Mouse (Mus musculus): ENCODE measurements around the gene Ina.

Ina gene

DNA sequence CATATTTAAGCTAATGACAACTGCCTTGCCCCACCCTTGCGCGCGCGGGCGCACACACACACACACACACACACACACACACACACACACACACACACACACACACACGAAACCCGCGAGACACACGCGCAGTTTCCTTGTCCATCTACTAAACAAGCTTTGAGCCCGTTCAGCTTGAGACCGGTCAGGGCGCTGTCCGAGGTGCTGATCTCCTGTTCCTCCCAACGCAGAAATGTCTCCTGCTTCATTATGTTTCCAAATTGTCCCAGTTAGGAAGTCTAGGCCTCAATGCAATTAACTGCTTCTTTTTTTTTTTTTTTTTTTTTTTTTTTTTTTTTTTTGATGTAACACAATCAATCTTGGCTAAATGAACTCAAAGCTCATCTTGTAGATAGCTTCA, 2.0 kb downstream of the Ina start:
- DNase-seq = no peak

DNA sequence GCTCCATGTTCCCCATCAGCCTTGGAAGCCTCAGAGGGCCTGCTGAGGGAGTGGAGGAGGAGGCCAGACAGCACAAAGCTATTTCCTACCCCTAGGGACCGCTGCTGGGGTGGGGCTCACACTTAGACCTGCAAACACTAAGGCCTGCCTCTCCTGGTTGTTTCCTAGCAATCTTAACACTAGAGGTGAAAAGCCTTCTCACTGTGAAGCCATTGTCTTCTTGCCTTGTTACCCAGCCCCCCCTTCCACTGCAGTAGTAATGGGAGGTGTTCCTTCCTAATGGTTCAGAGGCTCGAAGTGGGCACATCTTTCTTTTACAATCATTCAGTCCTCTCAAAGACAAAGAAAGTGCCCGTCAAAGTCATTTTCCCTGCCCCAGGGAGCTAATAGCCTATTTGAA, 3.3 kb downstream of the Ina start:
- no peak for DNase-seq

DNA sequence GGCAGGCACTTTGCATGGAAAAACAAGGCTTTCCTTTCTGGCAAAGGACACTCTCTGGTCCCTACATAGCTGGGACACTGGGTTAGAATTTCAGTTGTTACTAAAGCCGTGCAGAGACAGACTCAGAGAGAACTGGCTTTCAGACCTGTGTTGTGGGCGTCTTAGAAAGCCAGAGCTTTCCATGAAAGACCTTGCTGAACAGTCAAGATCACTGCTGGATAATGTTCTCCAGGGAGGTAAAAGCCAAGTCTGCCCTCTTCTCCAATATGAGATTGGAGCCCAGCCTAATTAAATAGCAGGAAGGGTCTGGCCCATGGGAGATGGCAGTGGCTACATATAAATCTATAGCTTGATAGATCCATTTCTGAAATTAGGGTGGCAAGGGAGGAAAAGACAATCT, 3.8 kb downstream of the Ina start:
- no peak for DNase-seq

DNA sequence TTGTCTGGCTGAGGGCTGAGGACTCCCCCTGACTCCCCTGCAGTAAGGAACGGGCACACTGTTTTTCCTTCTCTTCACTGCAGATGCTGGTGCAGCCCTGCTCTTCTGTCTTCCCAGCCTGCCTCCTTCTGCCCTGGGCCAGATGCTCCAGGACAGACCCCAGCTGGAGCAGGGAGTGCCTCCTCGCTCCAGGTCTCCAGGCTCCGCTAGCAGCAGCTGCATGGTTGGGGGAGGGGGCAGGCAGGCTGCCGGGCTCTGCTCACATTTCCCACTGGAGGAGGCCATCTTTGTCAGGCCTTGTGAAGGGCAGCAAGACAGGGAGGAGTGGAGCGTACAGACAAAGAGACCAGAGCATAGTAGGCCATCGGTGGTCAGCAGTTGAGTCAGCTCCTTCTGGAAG, 4.8 kb downstream of the Ina start:
- no peak for DNase-seq

DNA sequence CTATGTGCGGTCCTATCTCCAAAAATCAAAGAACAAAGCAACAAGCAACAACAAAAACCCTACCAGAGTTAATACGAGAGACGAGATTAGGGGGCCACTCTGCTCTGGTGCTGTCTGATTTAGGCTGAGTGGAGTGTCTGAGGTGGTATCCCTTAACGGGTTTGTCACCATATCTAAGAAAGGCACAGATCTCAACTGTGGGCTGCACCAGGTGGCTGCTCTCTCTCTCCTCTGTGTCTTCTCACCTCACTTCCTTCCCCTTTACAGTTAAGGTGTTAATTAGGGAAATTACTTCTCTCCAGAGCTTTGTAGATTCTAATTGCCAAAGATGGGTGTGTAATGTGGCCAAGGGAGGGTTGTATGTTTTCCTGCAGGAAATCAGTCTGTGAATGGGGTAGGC, 8.2 kb downstream of the Ina start:
- DNase-seq = no peak

DNA sequence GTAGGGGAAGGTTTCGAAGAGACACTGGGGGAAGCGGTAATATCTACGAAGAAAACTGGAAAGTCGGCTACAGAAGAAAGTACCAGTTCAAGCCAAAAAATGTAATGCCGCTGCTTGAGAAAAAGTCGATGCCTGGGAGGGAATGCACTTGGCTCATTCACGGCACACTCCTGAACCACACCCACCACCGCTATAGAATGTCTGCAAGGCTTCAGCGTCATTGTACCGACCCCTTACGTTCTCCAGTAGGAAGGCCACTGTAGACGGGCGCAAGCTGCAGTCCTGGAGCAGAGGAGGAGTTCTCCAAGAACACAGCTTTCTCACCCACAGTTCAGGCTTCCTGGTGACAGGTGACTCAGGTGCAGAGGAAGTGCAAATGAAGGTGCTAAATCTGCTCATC, 9.0 kb downstream of the Ina start:
- no peak for DNase-seq

DNA sequence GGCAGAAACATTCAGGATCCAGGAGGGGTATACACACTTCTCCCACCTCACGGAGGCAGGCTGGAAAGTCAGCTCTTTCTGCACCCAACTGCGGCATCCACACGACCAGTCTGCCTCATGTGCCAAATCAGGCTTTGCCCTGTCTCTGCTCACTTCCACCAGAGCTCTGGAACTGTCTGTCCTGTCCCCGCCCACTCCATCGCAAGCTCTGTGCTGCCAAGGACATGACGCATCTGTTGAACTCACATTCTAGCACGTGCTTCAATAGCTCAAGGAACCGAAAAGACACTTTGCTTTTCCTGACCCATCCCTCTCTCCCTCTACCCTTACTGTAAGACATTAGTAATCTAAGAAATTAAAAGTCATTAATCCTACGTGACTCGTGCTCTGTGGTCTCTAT, 10.5 kb downstream of the Ina start:
- DNase-seq = no peak

DNA sequence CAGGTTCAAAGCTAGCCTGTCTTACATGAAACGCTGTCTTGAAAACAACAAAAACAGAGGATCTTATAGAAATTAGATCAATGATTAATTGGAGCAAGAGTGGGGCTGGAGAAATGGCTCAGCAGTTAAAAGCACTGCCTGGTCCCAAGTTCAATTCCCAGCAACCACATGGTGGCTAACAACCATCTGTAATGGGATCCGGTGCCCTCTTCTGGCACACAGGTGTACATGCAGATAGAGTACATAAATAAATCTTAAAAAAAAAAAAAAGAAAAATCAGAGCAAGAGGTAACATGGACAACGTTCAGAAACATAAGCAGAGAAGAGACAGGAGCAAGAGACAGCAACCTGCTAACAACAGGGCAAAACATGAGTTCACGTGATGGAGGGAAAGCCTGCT, 12.0 kb downstream of the Ina start:
- no peak for DNase-seq

DNA sequence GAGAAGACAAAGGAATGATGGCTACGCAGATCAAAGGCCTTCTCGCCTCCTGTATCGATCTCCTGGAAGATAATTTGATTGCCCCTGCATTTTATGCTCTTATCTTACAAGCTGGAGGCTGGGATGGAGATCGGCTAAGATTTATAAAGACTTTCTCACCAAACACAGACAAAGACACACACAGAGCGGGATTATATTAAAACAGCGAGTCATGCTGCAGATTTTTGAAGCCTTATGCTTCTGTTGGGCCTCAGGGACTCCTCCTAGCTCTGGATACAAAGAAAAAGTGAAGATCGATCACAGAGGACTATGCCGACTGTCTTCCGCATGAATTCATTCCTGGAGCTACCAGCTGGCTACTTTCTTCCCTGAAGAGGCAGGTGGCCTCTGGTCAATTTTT, 15.3 kb downstream of the Ina start:
- no peak for DNase-seq

DNA sequence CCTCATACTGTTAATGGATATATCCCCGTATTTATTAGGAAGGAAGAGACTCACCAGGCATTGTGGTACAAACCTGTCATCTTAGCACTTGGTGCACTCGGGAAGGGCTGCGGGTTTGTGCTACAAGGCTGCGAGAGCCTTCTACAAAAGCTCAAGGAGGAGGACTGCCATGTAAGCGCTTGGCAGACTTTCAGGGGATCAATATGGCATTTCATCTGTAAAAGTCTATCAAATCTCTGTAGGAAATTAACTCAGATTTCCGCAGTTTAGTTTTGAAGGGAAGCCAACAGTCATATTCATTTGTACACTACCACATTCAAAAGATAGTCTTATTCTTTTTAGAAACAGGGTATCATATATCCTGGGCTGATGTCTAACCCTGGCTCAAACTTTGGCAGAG, 17.3 kb downstream of the Ina start:
- DNase-seq = no peak

DNA sequence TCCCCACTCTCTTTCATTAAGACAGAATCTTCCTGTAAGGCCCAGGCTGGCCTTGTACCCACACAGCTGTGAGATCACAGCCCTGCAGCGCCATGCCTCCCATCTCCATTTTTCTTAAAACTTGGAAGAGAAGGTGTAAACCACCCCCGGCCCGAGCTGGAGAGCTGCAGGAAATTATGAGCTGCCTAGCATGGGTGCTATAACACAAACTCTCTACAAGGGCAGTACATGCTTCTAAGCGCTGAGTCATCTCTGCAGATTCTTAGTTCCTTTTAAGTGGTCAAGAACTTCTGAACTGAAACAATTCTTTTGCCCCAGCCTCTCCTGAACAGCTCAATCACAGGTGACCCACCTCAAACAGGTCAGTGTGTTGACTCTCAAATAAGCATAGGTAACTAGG, 20.4 kb downstream of the Ina start:
- DNase-seq = no peak

DNA sequence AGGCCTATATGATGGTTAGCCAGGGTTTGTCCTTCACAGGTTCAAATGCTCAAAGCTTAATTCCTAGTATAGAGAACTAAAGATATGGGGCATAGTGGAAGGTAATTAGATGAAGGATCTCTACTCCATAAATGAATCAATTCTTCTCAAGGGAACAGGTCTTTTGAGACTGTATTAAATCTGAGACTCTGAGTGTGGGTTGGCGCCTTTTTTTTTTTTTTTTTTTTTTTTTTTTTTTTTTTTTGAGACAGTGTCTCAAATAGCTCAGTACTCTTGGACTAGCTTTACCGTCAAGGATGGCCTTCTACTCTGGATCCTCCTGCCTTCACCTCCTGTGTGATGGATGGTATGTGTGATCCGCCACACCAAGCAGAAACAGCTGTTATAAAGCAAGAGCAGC, 22.1 kb downstream of the Ina start:
- no peak for DNase-seq

DNA sequence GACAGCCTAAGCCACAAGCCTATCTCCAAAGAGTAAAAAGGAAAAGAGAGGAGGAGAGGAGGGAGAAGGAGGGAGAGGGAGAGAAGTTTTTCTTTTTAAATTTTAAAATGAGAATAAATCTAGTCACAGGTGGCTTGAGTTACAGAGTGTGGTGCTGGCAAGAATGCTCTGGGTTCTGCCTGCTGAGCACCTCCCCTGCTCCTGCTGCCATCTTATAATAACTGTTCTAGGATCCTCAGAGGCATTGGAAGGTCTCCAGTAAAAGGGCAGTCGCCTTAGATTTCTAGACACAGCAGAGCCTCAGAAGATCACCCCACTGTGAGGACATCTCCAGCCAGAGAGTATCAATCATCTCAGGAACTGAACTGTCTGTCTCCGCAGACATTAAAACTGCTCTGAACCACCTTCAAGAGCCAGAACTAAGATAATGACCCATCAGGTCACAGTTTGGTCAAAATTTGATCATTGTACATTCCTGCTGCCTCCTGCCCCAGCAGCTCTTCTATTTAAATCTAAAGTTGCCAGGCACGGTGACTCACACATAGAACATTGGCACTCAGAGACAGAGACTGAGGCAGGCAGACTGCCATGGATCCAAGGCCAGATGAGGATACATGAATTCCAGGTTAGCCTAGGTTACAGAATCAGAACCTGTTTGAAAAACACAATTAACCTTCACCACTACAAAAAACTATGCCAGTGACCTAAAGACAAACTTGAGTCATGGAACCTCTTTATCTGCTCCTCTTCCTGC, 26.4 kb downstream of the Ina start:
- DNase-seq = peak; percentile 54

DNA sequence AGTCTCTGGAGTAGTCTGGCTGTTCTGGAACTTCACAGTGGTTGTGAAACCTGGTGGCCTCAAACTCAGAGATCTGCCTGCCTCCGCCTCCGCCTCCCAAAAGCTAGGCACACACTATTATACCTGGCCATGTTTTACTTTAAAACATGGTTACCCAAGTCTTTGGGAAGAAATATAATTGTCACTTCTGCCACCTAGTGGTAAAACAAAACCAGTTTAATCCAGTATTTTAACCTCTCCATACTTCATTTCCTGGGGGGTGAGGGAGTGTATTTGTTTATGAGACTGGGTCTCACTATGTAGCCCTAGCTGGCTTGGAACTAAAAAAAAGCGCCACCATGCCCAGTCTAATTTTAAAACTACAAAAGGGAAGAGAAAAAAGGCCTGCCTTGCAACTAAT, 29.1 kb downstream of the Ina start:
- no peak for DNase-seq

DNA sequence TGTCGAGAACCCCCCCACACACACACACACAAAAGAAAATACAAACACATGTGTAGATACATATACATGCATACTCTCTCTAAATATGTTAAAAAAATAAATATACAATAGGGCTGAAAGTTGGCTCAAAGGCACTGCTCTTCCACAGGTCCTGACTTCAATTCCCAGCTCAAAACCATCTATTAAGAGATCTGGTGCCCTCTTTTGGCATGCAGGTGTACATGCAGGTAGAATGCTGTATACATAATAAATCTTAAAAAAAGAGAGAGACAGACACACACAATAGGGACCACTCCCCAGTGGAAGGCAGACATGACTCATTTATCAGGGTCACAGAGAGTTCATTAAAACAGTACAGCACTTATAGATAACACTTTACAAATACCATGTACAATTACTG, 31.8 kb downstream of the Ina start:
- DNase-seq = no peak

DNA sequence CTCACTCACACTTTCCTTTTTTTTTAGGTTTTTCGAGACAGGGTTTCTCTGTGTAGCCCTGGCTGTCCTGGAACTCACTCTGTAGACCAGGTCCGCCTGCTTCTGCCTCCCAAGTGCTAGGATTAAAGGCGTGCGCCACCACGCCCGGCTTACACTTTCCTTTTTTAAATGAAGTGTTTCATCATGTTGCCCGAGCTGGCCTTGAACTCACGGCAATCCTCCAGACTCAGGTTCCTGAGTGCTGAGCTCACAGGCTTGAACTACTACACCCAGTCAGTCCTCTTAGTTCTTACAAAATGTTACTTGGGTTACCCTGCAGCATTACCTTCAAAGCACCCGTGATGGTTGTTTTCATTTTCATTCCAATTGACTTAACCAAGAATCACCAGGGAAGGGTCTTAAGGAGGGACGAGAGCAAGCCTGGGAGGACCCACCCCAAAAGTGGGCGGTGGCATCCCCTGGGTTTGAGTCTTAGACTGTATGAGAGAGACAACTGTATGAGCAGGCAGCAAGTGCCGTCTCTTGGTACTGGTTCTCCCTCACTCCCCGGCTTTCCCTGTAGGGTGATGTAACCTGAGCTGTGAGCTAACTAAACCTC, 32.8 kb downstream of the Ina start:
- DNase-seq = no peak

DNA sequence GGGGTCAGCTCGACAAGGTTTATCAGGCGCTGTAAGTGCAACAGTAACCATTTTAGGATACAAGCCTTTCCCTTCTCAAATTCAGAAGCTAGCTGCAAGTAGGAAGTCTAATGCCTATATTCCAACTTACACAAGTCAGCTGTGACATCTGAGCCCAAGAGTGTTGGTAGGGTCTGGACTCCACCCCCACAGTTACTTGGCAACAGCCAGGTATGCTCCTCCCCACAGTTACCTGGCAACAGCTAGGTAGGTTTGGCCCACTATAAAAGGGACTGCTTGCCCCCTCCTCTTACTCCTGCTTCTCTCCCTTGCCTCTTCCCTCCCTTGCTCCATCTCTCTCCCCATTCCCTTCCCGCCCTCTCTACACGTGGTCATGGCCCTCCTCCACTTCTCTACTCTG, 34.6 kb downstream of the Ina start:
- DNase-seq = no peak

DNA sequence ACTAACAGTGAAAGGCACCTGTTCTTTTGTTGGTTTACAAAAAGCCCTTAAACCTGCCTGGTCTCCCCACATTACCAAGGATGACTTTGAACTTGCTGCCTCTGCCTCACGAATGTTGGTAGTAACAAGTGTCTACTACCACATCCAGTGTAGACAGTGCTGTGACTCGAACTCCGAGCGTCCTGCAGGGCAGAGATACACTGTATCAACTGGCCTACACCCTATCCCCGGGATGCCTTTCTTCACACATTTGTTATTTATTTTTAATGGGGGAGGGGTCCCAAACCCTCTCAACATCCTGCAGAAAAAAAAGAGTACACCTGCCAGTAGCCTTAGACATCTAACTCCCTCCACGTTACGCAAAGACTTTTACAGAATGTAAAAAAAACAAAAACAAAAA, 35.3 kb downstream of the Ina start:
- no peak for DNase-seq

DNA sequence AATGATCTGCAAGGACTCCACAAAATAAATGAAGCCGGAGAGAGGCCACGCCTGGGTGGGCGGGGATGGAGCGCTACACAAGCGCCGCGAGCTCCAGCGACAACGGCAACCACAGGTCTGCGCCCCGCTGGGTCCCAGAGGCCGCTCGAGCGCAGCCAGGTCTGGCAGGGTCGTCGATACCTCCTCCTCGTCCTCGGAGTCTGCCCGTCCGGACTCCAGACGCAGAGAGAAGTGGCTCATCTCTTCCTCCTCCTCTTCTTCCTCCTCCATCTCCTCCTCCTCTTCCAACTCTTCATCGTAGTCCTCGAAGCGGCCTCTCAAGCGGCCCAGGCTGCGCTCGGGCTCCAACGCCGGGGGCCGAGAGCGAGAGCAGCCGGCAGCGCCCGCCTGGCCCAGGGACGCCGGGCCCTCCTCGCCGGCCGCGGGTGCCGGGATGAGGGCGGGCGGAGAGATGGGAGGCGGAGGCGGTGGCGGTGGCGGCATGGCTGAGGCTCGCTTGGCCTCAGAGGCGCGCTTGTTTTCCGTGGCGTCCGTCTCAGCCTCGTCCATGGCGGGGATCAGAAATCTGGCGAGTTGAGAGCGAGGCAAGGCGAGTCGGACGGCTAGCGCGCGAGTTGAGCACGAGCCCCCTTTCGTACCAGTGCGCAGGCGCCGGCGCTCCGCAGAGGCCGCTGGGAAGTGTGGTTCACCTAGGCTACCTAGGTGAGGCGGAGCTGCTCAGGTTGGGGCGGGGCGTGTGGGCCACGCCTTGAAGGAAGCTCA, 36.0 kb downstream of the Ina start, which contains the start of gene Pcgf6:
Gene Pcgf6, minus strand, starts transcription at position 636 of the 762 bp plus-strand sequence.
- DNase-seq = peak; percentile 80

DNA sequence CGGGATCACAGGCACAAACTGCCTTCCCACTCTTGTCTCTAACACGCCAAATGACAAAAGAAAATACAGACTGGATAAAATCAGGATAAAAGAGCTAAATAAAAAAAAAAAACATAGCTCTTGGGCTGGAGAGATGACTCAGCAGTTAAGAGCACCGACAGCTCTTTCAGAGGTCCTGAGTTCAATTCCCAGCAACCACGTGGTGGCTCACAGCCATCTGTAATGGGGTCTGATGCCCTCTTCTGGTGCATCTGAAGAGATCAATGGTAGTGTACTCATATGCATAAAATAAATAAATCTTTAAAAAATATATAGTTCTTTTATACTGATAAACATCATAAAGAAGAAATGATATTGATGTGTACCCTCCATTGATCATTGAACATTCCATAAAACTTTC, 38.4 kb downstream of the Ina start:
- no peak for DNase-seq

DNA sequence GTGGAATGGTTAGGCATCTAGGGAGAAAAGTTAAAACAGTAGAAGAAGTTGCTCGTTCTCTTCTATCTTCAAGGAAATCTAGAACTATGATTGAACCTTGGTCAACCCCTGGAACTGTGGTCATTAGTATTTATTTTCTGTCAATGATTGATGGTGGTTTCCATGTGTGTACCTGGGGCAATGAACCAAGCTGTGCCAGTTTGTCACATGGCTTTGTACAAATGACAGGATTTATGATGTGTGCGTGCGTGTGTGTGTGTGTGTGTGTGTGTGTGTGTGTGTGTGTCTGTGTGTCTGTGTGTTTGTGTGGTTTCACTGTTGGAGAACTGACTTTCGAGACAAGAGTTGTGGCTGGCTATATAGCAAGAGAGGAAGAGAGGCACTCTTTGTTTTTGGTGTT, 39.0 kb downstream of the Ina start:
- DNase-seq = no peak

DNA sequence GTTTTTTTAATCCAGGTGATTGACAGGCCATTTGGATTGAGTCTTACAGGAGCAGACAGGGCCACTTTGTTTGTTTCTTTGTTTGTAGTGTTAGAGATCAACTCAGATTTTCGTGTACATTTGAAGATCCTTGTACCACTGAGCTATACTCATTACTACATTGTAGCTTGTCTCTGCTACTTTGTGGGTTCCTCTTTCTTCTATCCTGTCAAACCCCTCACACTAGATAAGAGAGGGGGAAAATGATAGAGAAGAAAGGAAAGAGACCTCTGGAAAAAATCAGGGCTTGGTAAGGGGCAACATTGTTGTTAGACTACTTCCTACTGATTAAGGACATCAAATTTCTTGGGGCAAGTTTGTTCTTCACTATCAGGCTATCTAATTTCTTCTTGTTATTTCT, 43.2 kb downstream of the Ina start:
- no peak for DNase-seq

DNA sequence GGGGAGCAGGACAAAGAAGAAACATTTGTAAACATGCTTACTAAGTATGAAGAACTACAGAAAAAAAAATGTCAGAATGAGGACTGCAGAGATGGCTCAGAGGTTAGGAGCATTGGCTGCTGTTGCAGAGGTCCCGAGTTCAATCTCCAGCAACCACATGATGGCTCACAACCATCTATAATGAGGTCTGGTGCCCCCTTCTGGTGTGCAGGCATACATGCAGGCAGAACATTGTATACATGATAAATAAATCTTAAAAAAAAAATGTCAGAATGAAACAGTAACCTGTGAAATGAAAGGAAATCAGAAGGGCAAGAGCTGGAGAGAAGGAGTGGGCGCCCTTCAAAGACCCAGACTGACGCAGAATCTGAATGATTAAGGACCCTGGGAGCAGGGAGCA, 51.4 kb downstream of the Ina start:
- DNase-seq = no peak

Measured in layer of hippocampus, adult 9-11 months (tissue).